Mouse (Mus musculus): ENCODE results near the gene Macrod2.

Macrod2 gene

DNA sequence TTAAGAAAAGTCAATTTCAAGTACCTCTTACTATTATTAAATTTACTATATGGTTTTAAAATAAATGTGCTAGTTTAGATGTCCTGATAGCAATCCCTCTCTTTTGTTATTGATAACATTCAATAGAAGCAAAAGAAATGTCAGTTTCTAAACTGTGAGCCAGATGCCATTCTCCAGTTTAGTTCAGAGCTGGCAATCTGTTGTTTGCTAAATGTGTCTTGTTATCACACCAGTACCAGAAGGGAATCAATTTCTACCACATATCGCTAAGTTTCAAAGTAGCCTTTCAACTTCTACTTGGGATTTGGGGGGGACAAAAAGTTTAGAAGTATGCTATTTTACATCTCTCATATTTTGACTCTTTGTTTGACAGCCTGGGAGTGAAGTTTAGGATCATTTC is 1077.7 kb downstream of the Macrod2 start:
- no peak for DNase-seq (ENCODE audit: low spot score in 2 of 2)

GRCm38 (mm10) chr2:141477585-141477984 is 1082.5 kb downstream of the Macrod2 start:
- no peak for DNase-seq (ENCODE audit: low spot score in 2 of 2)

- no peak for DNase-seq (ENCODE audit: low spot score in 2 of 2)
These were observed 1095.4 kb downstream of the Macrod2 start for GRCm38 (mm10) chr2:141490518-141490917.

GRCm38 (mm10) chr2:141505451-141505850 is 1110.3 kb downstream of the Macrod2 start:
- no peak for DNase-seq (ENCODE audit: low spot score in 2 of 2)

DNA sequence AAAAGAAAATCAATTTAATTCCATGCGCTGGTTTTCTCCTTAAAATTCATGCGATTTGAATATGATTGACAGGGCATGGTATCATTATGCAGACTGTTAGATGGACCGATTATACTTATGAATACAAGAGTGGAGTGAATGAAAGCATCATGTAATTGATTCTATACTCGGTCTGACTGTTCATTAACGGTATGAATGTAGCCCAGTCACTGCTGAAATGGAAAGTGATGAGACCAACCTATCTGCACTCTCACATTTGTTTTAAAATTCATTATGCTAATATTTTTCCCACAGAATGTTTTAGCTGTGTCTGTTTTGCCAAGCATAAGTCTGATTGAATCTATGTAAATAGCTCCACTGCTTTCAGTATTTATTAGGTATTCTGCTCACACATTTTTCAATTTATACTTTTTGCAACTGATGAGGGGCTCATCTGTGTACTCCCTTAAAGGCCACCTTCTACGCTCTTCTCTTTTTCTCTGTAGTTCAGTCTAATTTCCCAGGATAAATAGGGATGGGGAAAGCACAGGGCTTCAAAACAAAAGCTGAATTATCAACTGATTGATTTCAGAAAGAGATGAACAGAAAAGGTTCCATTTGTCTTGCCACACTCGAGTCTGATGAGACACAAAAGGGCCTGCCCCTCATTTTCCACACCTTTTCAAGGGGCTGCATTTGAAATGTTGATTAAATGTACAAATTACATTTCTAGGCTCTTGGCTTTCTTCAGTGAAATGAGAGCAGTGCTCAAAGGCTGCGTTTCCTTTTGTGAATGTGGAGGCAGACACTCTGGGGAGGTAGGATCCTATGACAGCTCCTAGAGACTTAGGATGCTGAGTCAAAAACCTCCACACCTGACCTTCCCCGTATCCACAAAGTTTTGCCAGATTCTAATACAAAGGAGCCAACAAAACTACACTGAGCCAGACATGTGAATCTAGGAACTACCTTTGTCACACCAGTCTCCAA is 1113.1 kb downstream of the Macrod2 start:
- no peak for DNase-seq (ENCODE audit: low spot score in 2 of 2)

DNA sequence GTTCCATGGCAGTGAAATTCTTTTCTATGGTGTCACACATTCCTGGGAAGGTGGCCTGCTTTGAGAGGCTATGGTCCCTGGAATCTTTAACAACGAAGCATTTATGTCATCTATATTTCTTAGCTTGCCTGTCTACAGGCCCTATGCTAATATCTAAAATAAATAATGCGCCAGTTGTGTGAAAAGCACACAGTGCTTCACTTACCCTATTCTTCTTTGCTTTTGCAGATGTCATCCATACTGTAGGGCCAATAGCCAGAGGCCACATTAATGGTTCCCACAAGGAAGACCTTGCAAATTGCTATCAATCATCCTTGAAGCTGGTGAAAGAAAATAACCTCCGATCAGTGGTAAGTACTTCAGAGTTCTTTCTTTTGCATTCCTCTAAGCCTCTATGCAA is 1119.9 kb downstream of the Macrod2 start:
- no peak for DNase-seq (ENCODE audit: low spot score in 2 of 2)

DNA sequence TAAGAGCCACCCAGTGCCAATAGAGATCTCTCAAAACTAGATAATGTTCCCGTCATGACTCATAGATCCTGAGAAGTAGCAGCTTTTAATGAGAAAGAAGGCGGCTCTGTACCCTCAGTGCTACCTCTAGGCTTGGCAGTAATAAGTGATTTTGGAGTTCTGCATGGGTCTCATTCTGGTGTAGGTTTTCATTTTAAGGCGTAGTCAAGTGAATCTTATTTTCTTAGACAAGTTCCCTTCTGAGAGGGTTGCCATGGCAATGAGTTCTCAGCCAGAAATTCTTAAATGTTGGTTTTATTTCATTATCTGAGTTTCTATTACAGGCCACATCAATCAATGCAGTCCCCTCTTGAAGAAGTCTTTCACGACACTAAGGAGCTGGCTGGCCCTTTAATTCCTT is 1127.0 kb downstream of the Macrod2 start:
- DNase-seq (ENCODE audit: low spot score in 2 of 2), result no peak

DNA sequence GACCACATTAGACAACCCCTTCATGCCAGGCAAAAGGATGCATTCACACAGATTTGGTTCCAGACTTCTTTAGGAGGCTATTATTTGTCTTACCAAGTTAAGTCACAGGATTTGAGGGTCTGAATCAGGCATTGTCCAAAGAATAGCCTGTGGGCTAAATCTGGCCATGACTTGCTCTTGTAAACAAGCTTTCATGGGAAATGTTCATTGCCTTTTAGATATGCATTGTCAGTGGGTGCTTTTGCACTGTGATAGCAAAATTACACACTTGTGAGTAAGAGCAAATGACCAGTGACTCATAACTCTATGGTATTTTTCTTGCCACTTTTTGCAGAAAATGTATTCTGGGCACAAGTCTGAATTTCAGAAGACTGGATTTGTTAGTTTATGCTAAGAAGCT is 1150.8 kb downstream of the Macrod2 start:
- no peak for DNase-seq (ENCODE audit: low spot score in 2 of 2)

DNA sequence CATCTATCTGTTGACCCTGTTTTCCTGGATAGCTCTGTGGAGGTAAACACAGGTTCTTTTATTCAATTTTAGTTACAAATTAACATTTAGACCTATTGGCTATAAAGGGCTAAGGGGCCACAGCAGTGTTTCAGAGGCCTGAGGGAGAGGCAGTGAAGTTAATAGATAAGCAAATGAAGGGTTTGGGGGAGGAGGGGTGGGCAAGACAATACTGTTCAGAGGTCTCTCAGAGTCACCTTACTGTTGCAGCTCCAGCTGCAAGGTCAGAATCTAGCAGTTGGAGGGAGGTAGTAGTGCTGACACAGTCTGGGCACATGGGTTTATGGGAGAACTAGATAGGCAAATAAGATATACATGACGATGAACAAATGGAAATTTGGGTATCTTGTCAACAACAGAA is 1156.6 kb downstream of the Macrod2 start:
- DNase-seq (ENCODE audit: low spot score in 2 of 2), result no peak

- DNase-seq (ENCODE audit: low spot score in 2 of 2), result no peak
These were observed 1161.6 kb downstream of the Macrod2 start for GRCm38 (mm10) chr2:141556747-141557146.

GRCm38 (mm10) chr2:141558242-141558827 is 1163.2 kb downstream of the Macrod2 start:
- no peak for DNase-seq (ENCODE audit: low spot score in 2 of 2)

DNA sequence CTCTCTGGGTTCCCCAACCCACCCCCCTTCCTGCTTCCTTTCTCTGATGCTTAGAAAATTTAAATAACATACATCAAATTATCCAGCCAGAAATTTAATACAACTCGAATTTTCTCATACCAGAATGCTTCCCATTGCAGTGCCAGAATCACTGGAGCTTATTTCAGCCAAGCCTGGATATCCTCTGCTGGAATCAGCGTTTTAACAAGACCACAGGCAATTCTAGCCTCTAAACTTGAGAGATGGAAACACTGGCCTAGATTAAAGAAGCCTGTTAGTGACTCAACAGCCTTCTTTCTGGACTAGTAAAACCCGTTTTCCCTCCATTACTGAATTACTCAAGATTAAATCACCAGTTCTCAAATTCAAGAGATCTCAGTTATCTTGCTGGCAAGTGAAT is 1170.9 kb downstream of the Macrod2 start:
- no peak for DNase-seq (ENCODE audit: low spot score in 2 of 2)

GRCm38 (mm10) chr2:141571360-141571759 is 1176.3 kb downstream of the Macrod2 start:
- no peak for DNase-seq (ENCODE audit: low spot score in 2 of 2)

DNA sequence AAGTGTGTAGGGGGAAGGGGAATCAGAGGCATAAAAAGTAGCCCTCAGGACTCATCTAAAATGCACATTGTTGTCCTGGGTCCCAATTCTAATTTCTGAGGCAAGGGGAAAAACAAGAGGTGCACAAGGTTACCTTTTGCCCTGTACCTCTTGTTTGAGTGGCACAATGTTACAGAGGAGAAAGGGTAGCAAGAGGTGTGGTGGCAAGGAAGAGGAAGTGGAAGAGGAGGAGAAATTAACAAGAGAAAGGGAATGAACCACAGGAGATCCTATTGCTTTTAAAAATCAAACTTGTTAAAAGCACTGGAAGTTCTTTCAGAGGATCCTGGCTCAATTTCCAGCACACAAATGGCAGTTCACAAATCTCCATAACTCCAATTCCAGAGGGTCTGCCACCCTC is 1183.1 kb downstream of the Macrod2 start:
- DNase-seq (ENCODE audit: low spot score in 2 of 2), result no peak

DNA sequence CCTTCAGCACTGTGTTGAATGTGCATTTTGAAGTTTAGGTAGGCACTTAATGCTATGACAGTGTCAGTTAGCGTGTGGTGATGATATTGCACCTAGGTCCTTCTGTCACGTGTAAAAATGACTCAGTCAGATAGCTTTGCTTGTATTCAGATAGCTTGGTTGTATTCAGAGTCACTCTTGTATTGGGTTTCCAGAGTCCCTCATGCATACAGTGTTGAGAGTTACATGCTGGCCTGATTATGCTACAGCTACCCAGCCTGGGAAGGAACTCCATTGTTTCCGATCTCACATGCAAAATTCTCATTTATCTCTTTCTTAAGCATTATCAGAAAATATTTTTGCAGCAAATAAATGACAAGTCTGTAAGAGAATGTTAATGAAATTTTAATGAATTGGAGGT is 1187.3 kb downstream of the Macrod2 start:
- no peak for DNase-seq (ENCODE audit: low spot score in 2 of 2)

- DNase-seq (ENCODE audit: low spot score in 2 of 2), result no peak
These were observed 1187.8 kb downstream of the Macrod2 start for GRCm38 (mm10) chr2:141582933-141583332.

DNA sequence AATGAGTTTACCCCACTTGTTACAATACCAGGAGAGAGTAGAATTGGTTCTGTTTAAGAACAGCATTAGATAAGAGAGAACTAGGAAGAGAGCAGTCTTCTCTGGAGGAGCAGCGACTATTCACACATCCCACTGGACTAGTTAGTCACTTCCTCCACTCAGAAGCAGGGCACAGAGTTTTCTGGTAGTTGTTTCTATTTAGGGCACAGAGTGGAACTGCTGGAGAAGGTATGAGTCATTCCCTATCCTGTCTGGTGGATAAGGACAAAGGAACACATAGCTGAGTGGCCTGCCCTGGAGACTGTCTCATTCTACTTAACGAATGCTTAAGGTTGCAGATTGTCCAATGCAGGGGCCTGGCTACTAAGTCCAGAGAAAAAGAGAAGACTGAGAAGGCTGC is 1192.2 kb downstream of the Macrod2 start:
- no peak for DNase-seq (ENCODE audit: low spot score in 2 of 2)

DNA sequence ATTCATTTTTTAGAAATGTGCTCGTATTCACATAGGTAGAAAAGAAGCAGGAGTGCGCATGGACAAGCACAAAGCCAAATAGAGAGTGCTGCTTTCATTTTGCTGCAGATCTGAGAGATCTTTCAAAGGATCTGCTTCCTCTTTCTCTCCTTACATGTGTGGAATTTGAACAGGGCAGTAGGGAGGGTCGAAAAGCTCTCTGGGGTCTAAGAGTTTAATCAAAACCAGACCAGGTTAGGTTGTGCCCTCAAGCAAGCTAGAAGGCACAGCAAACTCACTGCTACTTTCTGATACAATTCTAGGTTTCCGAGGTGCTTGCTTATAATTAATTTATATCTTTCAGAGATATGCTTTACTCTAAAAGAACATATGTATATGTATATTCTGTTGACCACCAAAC is 1196.2 kb downstream of the Macrod2 start:
- DNase-seq (ENCODE audit: low spot score in 2 of 2), result no peak

- no peak for DNase-seq (ENCODE audit: low spot score in 2 of 2)
These were observed 1199.7 kb downstream of the Macrod2 start for GRCm38 (mm10) chr2:141594811-141595210.

DNA sequence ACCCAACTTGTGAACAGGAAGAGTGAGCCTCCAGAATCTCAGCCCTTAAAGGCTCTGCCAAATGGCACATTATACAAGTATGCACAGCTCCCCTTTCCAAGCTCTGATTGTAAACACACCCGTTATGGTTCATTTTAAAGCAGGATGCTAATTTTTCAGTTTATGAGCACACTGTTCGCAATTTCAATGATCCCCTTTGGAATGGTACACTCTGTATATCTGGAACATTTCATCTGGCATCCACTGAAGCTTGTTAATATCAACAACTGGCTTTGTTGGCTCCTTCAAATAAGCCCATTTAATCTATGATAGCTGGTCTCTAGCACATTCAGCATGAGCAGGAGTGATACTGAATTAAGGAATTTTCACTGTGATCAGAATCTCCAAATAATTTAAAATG is 1222.6 kb downstream of the Macrod2 start:
- DNase-seq (ENCODE audit: low spot score in 2 of 2), result no peak

- no peak for DNase-seq (ENCODE audit: low spot score in 2 of 2)
These were observed 1223.1 kb downstream of the Macrod2 start for GRCm38 (mm10) chr2:141618257-141618656.

DNA sequence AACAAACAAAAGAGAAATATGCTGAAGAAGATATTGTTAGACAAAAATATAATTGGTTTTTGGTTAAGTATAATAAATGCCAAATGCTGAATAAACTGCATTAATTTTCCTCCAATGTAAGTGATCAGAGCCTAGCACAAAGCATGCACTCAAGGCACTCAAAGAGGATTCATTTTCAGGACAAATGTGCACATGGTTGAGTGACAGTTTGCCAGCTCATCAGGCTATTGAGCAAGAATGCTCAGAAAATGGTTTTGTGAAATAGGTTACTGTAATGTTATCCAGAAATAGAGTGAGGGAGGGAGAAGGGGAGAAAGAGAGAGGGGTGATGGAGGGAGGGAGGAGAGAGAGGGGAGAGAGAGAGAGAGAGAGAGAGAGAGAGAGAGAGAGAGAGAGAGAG is 1268.9 kb downstream of the Macrod2 start:
- no peak for DNase-seq (ENCODE audit: low spot score in 2 of 2)

- no peak for DNase-seq (ENCODE audit: low spot score in 2 of 2)
These were observed 1277.7 kb downstream of the Macrod2 start for GRCm38 (mm10) chr2:141672814-141673213.
